In genomic region chr7:12890928-12891327, GRCm38 (mm10) we compare ENCODE assay signal across 20 mouse cellular contexts. TPM values are rescaled to one million over a fixed set of nuclear protein-coding genes. Genes with fewer than 3 reads are reported as not detected.
A peak's percentile ranks its signal among the peaks of the same experiment; 100 is the strongest.
DNase-seq lines count a peak whose midpoint lies in the region; ATAC-seq lines count a peak whose summit lies in the region.
"Had no signal": no experiment of that assay in that cellular context is flagged by ENCODE, and none has a peak within 500 bp of the region (broad histone marks: within the 10 kb centered on the region; RNA-seq: fewer than 3 reads in every experiment).

No protein-coding gene starts in this region.

- peak; percentile 57 for ATAC-seq in CD4-positive, CD25-positive, alpha-beta regulatory T cell, adult 4 months
- ATAC-seq in megakaryocyte, adult 5-6 weeks (ENCODE audit: poor library complexity, severe bottlenecking): 0 out of 2 replicates have a peak, but pooled peaks have one; percentile 2
- ATAC-seq: forebrain, embryonic 14.5 days; forebrain, embryonic 16.5 days had no signal

- peak; percentile 79 for DNase-seq in heart, adult 11 months
- DNase-seq in heart, postnatal 4 days: no peak
- DNase-seq in induced T-regulatory cell, adult 2 months (ENCODE audit: low read depth): peak; percentile 46
- DNase-seq in gastrocnemius, adult 8-10 months (ENCODE audit: low spot score in 2 of 2): no peak
- DNase-seq in spleen, postnatal 10 days (ENCODE audit: low spot score in 2 of 2): no peak
- DNase-seq in natural killer cell, adult 2 months (ENCODE audit: low spot score in 2 of 2): no peak
- DNase-seq: adrenal gland, adult 8-10 months; adrenal gland, postnatal 14 days; adrenal gland, postnatal 36 days; cerebellum, adult 11 months; cerebellum, adult 18-20 months; cerebellum, adult 8-10 months; cerebellum, adult 9-11 months; cerebellum, postnatal 14 days; cerebellum, postnatal 36 days; embryo, embryonic 11 days had no signal

RNA-seq across cellular contexts. Expression of gene Zscan22, which starts 6.7 kb away (rescaled TPM):
- total RNA-seq in heart, postnatal 4 days (2021): 1 to 10 TPM; 7.1 to 7.3 TPM
- 10 to 100 TPM in 1 of 2 experiments, 1 to 10 TPM in 1; 8.2 to 15.0 TPM for polyA plus RNA-seq in CD4-positive, CD25-positive, alpha-beta regulatory T cell, adult 4 months (2017; shearing (Covaris generic))
- 6.6 and 7.5 TPM in 2 replicates for total RNA-seq in megakaryocyte, adult 5-6 weeks (2015)
- 3.1 and 3.3 TPM in 2 replicates for total RNA-seq in megakaryocyte, adult 5-6 weeks (2017)
- total RNA-seq in gastrocnemius, adult 8-10 months (2022): 1 to 10 TPM; 3.2 to 3.7 (median 3.4) TPM

RNA-seq across cellular contexts. Expression of gene Zfp128, which starts 10.0 kb away (rescaled TPM):
- total RNA-seq in heart, postnatal 4 days (2021): 1 to 10 TPM; 3.3 to 4.3 TPM
- polyA plus RNA-seq in CD4-positive, CD25-positive, alpha-beta regulatory T cell, adult 4 months (2017; shearing (Covaris generic)): 1 to 10 TPM; 1.0 to 1.7 TPM
- total RNA-seq in megakaryocyte, adult 5-6 weeks (2015): 3.5 and 4.8 TPM in 2 replicates
- total RNA-seq in megakaryocyte, adult 5-6 weeks (2017): 3.6 and 5.2 TPM in 2 replicates
- total RNA-seq in gastrocnemius, adult 8-10 months (2022): 1 to 10 TPM; 1.7 to 2.2 (median 2.1) TPM

RNA-seq across cellular contexts. Expression of gene Rps5, which starts 31.2 kb away (rescaled TPM):
- 100 to 1,000 TPM; 857 to 895 TPM for total RNA-seq in heart, postnatal 4 days (2021)
- 1,000 to 10,000 TPM; 2,766 to 2,852 TPM for polyA plus RNA-seq in CD4-positive, CD25-positive, alpha-beta regulatory T cell, adult 4 months (2017; shearing (Covaris generic))
- 1,879 and 1,910 TPM in 2 replicates for total RNA-seq in megakaryocyte, adult 5-6 weeks (2015)
- total RNA-seq in megakaryocyte, adult 5-6 weeks (2017): 1,118 and 1,375 TPM in 2 replicates
- total RNA-seq in gastrocnemius, adult 8-10 months (2022): 100 to 1,000 TPM; 635 to 741 (median 657) TPM

RNA-seq across cellular contexts. Expression of gene Rnf225, which starts 36.3 kb away (rescaled TPM):
- total RNA-seq in heart, postnatal 4 days (2021): under 1 TPM; 0.38 to 0.67 TPM
- not detected for polyA plus RNA-seq in CD4-positive, CD25-positive, alpha-beta regulatory T cell, adult 4 months (2017; shearing (Covaris generic))
- total RNA-seq in megakaryocyte, adult 5-6 weeks (2015): 0.07 and 0.14 TPM in 2 replicates
- total RNA-seq in megakaryocyte, adult 5-6 weeks (2017): 0.04 and 0.15 TPM in 2 replicates
- total RNA-seq in gastrocnemius, adult 8-10 months (2022): under 1 TPM; 0.19 to 0.51 (median 0.42) TPM

RNA-seq across cellular contexts. Expression of gene Zfp110, which starts 56.4 kb away (rescaled TPM):
- total RNA-seq in heart, postnatal 4 days (2021): 10 to 100 TPM; 21.5 to 22.4 TPM
- polyA plus RNA-seq in CD4-positive, CD25-positive, alpha-beta regulatory T cell, adult 4 months (2017; shearing (Covaris generic)): 100 to 1,000 TPM in 1 of 2 experiments, 10 to 100 TPM in 1; 91.9 to 118 TPM
- total RNA-seq in megakaryocyte, adult 5-6 weeks (2015): 24.6 and 25.9 TPM in 2 replicates
- total RNA-seq in megakaryocyte, adult 5-6 weeks (2017): 33.6 and 38.8 TPM in 2 replicates
- total RNA-seq in gastrocnemius, adult 8-10 months (2022): 10 to 100 TPM; 11.9 to 17.2 (median 13.9) TPM

Comparison
In these comparisons a context has a peak if more than half of its experiments do, and no peak if none do; other contexts are left out.
1. DNase-seq: peak in heart, adult 11 months (single experiment) and induced T-regulatory cell, adult 2 months (single experiment); none in heart, postnatal 4 days (single experiment), gastrocnemius, adult 8-10 months (0 of 2), spleen, postnatal 10 days (0 of 2) and natural killer cell, adult 2 months (0 of 2).